Mouse (Mus musculus) neural tube, postnatal 0 days (tissue): Measurements from ENCODE around the gene Nxf2. TPM values are rescaled to one million over a fixed set of nuclear protein-coding genes. Genes with fewer than 3 reads are reported as not detected.

Source experiments
- polyA plus RNA-seq: library from polyadenylated mRNA; unstranded; fragments of >200 nt; fragmentation: Nextera tagmentation; extraction: Ambion mirVana; gene quantifications from 2 replicates; pipeline ENCODE4 v1.2.1, GENCODE M21; 2015

Gene Nxf2
- polyA plus RNA-seq: 0.13 and 0.19 TPM in 2 replicates

GRCm38 (mm10) chrX:134964546-134964945 lies at the start of gene Nxf2:
Nxf2 (minus strand) TSS chrX:134964754.

GRCm38 (mm10) chrX:135008720-135009470 lies 44.3 kb upstream of the Nxf2 start, which contains the start of gene Zmat1:
Zmat1 (minus strand) TSS chrX:135009209.

Other genes starting within 250 kb of the Nxf2 start
- 90.8 and 97.2 TPM in 2 replicates for gene Armcx1, start 246.8 kb downstream of the Nxf2 start, polyA plus RNA-seq
- 47.0 and 50.1 TPM in 2 replicates for gene Armcx6, start 213.3 kb downstream of the Nxf2 start, polyA plus RNA-seq
- gene Armcx3, start 208.2 kb downstream of the Nxf2 start, polyA plus RNA-seq: 91.3 and 99.9 TPM in 2 replicates
- gene Armcx2, start 155.5 kb downstream of the Nxf2 start, polyA plus RNA-seq: 57.0 and 60.5 TPM in 2 replicates
- 9.5 and 10.4 TPM in 2 replicates for gene Zmat1, start 44.5 kb upstream of the Nxf2 start, polyA plus RNA-seq
- not detected in 2 replicates for gene Gm15023, start 212.9 kb upstream of the Nxf2 start, polyA plus RNA-seq
- 71.9 and 74.6 TPM in 2 replicates for gene Tceal6, start 245.9 kb upstream of the Nxf2 start, polyA plus RNA-seq